Mouse (Mus musculus): Measurements from ENCODE around the gene Tmem179b. TPM values are rescaled to one million over a fixed set of nuclear protein-coding genes. Genes with fewer than 3 reads are reported as not detected.
A peak's percentile ranks its signal among the peaks of the same experiment; 100 is the strongest.

The Tmem179b gene
- polyA plus RNA-seq, 1 experiment: not detected

DNA sequence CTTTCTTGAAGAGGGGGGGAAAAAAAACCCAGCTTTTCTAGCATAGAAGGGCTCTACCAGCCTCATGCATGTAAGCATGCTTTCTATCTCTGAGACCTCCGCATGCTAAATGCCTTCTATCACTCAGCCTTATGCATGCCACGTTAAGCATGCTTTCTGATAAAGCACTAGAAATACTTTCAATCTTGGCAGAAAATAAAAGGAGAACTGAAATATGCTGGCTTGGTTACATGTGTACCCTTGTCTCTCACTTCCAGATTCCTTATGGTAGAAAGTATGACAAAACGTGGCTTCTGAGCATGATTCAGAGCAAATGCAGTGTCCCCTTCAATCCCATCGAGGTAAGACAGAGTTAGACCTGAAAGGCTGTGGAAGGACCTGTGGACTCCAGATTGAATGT lies 11.0 kb downstream of the Tmem179b start:
- WGBS: 90% methylated on average over 4 of the region's 4 CpGs
- no peak overlapping the region for H3K4me3 ChIP-seq (ENCODE audit: insufficient read depth, low read depth, low read length)
- TF ChIP-seq CTCF (IDR thresholded peaks at IDR 0.05; ENCODE audit: insufficient read depth, low read depth, low read length) (no peak), POLR2A (IDR thresholded peaks at IDR 0.05; ENCODE audit: insufficient read depth, low read depth, low read length) (no peak)
- H3K27ac ChIP-seq (ENCODE audit: insufficient read depth, low read depth, low read length): no peak overlapping the region
- peaks cover 2% of the 10 kb centered on the region; the same call in 1 of the 2 replicates for H3K4me1 ChIP-seq (ENCODE audit: control insufficient read depth, insufficient read depth, low read length)

- Histone ChIP-seq H3K27ac (ENCODE audit: insufficient read depth, low read depth, low read length) (no peak overlapping the region), H3K4me1 (ENCODE audit: control insufficient read depth, insufficient read depth, low read length) (peaks cover 2% of the 10 kb centered on the region; the same call in 1 of the 2 replicates), H3K4me3 (ENCODE audit: insufficient read depth, low read depth, low read length) (no peak overlapping the region)
- TF ChIP-seq CTCF (IDR thresholded peaks at IDR 0.05; ENCODE audit: insufficient read depth, low read depth, low read length) (no peak), POLR2A (IDR thresholded peaks at IDR 0.05; ENCODE audit: insufficient read depth, low read depth, low read length) (no peak)
- WGBS: 94% methylated on average over 2 of the region's 2 CpGs
Observed at GRCm38 (mm10) chr19:8760757-8761156, 13.5 kb downstream of the Tmem179b start.

DNA sequence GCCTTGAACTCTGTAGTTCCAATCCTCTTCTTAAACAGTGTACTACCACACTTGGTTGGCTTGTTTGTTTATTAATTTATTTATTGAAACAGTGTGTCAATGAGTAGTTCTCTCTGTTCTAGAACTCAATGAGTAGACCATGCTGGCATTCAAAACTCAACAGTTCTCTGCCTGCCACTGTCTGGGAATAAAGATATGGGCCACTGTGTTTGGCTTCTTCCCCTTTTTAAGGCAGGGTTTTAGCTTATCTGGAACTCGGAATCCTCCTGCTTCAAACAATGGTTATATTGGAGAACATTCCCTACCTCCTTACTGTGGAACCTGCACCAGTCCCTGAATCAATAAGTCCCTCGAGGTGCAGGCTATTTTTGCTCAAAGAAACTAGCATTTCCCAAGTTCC lies 15.4 kb downstream of the Tmem179b start:
- 85% methylated on average over 2 of the region's 2 CpGs for WGBS
- peaks cover 8% of the 10 kb centered on the region; the same call in 1 of the 2 replicates for H3K4me1 ChIP-seq (ENCODE audit: control insufficient read depth, insufficient read depth, low read length)
- H3K27ac ChIP-seq (ENCODE audit: insufficient read depth, low read depth, low read length): no peak overlapping the region
- H3K4me3 ChIP-seq (ENCODE audit: insufficient read depth, low read depth, low read length): no peak overlapping the region
- no peak for TF ChIP-seq POLR2A (IDR thresholded peaks at IDR 0.05; ENCODE audit: insufficient read depth, low read depth, low read length)
- TF ChIP-seq CTCF (IDR thresholded peaks at IDR 0.05; ENCODE audit: insufficient read depth, low read depth, low read length): no peak

- Histone ChIP-seq H3K4me3 (ENCODE audit: insufficient read depth, low read depth, low read length) (peak overlapping the region; percentile 98), H3K4me1 (ENCODE audit: control insufficient read depth, insufficient read depth, low read length) (peaks cover 8% of the 10 kb centered on the region; the same call in 1 of the 2 replicates), H3K27ac (ENCODE audit: insufficient read depth, low read depth, low read length) (no peak overlapping the region)
- TF ChIP-seq POLR2A (IDR thresholded peaks at IDR 0.05; ENCODE audit: insufficient read depth, low read depth, low read length) (no peak), CTCF (IDR thresholded peaks at IDR 0.05; ENCODE audit: insufficient read depth, low read depth, low read length) (no peak)
- 1% methylated on average over 14 of the region's 14 CpGs for WGBS
Observed at GRCm38 (mm10) chr19:8757471-8757998, 16.7 kb downstream of the Tmem179b start.

DNA sequence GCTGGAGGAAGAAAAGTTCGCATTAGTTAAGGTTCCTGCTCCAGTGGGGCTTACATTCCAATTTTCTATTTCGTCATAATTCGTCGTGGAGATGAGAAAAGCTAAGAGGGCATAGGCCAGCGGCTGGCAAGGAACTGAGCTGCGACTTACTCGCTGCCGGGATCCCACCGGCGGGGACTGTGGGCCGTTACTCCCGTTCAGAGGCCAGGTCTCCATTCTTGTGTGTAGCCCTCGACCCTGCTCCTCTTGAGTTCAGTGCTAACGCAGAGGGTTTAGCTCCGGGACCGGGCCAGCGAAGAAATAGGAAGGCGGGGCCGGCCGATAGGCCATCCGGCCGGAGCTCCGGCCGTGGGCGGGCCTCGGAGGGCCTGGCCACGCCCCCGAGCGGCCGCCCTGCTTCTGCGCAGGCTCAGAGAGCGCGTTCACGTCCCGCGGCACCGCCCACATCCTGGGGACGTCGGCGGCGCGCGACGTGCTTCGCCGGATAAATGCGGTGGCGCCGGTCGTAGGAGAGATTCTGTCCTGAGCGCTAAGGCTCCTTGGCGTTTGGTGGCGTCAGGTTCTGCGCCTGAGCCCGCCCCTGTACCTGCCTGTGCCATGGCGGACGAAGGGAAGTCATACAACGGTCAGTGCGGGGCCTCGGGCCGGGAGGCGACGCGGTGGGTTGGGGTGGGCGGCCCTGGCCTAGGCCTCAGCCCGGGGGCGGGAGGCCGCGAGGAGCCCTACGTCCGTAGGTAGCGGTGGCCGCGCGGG lies 17.5 kb downstream of the Tmem179b start, which contains the start of gene Nxf1:
TSS of gene Nxf1 (plus strand) at position 439 of the 753 bp plus-strand sequence.
- peaks cover 8% of the 10 kb centered on the region; the same call in 1 of the 2 replicates for H3K4me1 ChIP-seq (ENCODE audit: control insufficient read depth, insufficient read depth, low read length)
- WGBS: under 1% methylated on average over 75 of the region's 75 CpGs
- peak within 1 kb of the TSS; percentile 66 for H3K27ac ChIP-seq (ENCODE audit: insufficient read depth, low read depth, low read length)
- peak within 1 kb of the TSS; percentile 98 for H3K4me3 ChIP-seq (ENCODE audit: insufficient read depth, low read depth, low read length)
- peak; percentile 86 for TF ChIP-seq POLR2A (IDR thresholded peaks at IDR 0.05; ENCODE audit: insufficient read depth, low read depth, low read length)
- TF ChIP-seq CTCF (IDR thresholded peaks at IDR 0.05; ENCODE audit: insufficient read depth, low read depth, low read length): no peak

GRCm38 (mm10) chr19:8755652-8756051 lies 18.6 kb downstream of the Tmem179b start:
- Histone ChIP-seq H3K4me1 (ENCODE audit: control insufficient read depth, insufficient read depth, low read length) (peaks cover 8% of the 10 kb centered on the region; the same call in 1 of the 2 replicates), H3K4me3 (ENCODE audit: insufficient read depth, low read depth, low read length) (no peak overlapping the region), H3K27ac (ENCODE audit: insufficient read depth, low read depth, low read length) (no peak overlapping the region)
- 70% methylated on average over 3 of the region's 3 CpGs for WGBS
- no peak for TF ChIP-seq POLR2A (IDR thresholded peaks at IDR 0.05; ENCODE audit: insufficient read depth, low read depth, low read length)

DNA sequence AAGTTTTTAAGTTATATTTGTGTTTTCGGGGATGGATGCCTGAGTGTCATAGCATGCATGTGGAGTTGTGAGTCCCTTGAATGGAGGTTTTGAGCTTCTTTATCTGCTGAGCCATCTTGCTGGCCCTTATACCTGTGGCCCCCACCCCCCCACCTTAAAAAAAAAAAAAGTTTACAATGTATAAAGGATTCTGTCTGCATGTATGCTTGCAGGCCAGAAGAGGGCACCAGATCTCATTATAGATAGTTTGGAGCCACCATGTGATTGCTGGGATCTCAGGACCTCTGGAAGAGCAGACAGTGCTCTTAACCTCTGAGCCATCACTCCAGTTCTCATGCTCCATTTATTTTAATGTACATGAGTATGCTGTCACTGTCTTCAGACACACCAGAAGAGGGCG lies 26.9 kb downstream of the Tmem179b start:
- 77% methylated on average over 2 of the region's 2 CpGs for WGBS
- TF ChIP-seq CTCF (IDR thresholded peaks at IDR 0.05; ENCODE audit: insufficient read depth, low read depth, low read length): no peak
- TF ChIP-seq POLR2A (IDR thresholded peaks at IDR 0.05; ENCODE audit: insufficient read depth, low read depth, low read length): no peak

GRCm38 (mm10) chr19:8745382-8745781 lies 28.9 kb downstream of the Tmem179b start:
- TF ChIP-seq CTCF (IDR thresholded peaks at IDR 0.05; ENCODE audit: insufficient read depth, low read depth, low read length) (no peak), POLR2A (IDR thresholded peaks at IDR 0.05; ENCODE audit: insufficient read depth, low read depth, low read length) (no peak)
- H3K4me3 ChIP-seq (ENCODE audit: insufficient read depth, low read depth, low read length): no peak overlapping the region
- H3K27ac ChIP-seq (ENCODE audit: insufficient read depth, low read depth, low read length): no peak overlapping the region
- 95% methylated on average over 1 of the region's 1 CpGs for WGBS
- H3K4me1 ChIP-seq (ENCODE audit: control insufficient read depth, insufficient read depth, low read length): peaks cover 13% of the 10 kb centered on the region

More for the DNA sequence above, 26.9 kb downstream of the Tmem179b start:
- no peak overlapping the region for H3K4me3 ChIP-seq (ENCODE audit: insufficient read depth, low read depth, low read length)
- no peak overlapping the region for H3K27ac ChIP-seq (ENCODE audit: insufficient read depth, low read depth, low read length)
- H3K4me1 ChIP-seq (ENCODE audit: control insufficient read depth, insufficient read depth, low read length): peaks cover 3% of the 10 kb centered on the region; the same call in 1 of the 2 replicates

DNA sequence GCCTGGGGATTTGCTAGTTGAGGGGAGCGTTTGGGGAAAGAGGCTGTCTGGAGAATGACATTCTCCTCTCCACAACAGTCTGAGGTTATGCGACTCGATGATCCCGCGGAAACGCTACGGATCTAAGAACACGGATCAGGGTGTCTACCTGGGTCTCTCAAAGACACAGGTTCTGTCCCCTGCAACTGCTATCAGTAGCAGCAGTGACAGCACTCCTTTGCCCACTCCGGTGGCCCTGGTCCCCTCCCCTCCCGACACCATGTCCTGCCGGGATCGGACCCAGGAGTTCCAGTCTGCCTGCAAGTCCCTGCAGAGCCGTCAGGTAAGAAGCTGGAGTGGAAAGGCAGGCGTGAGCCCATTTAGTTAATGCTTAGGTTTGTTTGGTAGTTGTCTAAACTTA lies 32.1 kb downstream of the Tmem179b start:
- Histone ChIP-seq H3K4me3 (ENCODE audit: insufficient read depth, low read depth, low read length) (peak overlapping the region; percentile 91), H3K4me1 (ENCODE audit: control insufficient read depth, insufficient read depth, low read length) (peaks cover 13% of the 10 kb centered on the region), H3K27ac (ENCODE audit: insufficient read depth, low read depth, low read length) (no peak overlapping the region)
- no peak for TF ChIP-seq CTCF (IDR thresholded peaks at IDR 0.05; ENCODE audit: insufficient read depth, low read depth, low read length)
- TF ChIP-seq POLR2A (IDR thresholded peaks at IDR 0.05; ENCODE audit: insufficient read depth, low read depth, low read length): no peak
- WGBS: 11% methylated on average over 14 of the region's 14 CpGs
